In genomic region chr11:68890625-68891024, GRCm38 (mm10) we compare ENCODE assay signal across 24 mouse cellular contexts. TPM values are rescaled to one million over a fixed set of nuclear protein-coding genes. Genes with fewer than 3 reads are reported as not detected.
DNase-seq lines count a peak whose midpoint lies in the region; ATAC-seq and TF ChIP-seq lines count a peak whose summit lies in the region.
"Had no signal": no experiment of that assay in that cellular context is flagged by ENCODE, and none has a peak within 500 bp of the region (broad histone marks: within the 10 kb centered on the region; RNA-seq: fewer than 3 reads in every experiment).

No protein-coding gene starts in this region.

- no peaks in the 10 kb centered on the region for H3K27me3 ChIP-seq in hindbrain, postnatal 0 days (ENCODE audit: insufficient read depth, low read length)
- H3K27me3 ChIP-seq in hindbrain, embryonic 12.5 days = no peaks in the 10 kb centered on the region
- H3K27me3 ChIP-seq in testis, adult 2 months (ENCODE audit: control insufficient read depth, insufficient read depth, low read length) = no peaks in the 10 kb centered on the region
- H3K27me3 ChIP-seq: embryonic facial prominence, embryonic 12.5 days; forebrain, embryonic 13.5 days had no signal

- no peak overlapping the region for H3K9ac ChIP-seq in hindbrain, postnatal 0 days (replicated peaks; ENCODE audit: low read length)
- no peak overlapping the region for H3K9ac ChIP-seq in hindbrain, embryonic 12.5 days
- H3K9ac ChIP-seq: embryonic facial prominence, embryonic 12.5 days; forebrain, embryonic 13.5 days; forebrain, postnatal 0 days; heart, embryonic 13.5 days; hindbrain, embryonic 14.5 days had no signal

- TF ChIP-seq CTCF in hindbrain, postnatal 0 days (IDR thresholded peaks at IDR 0.05; ENCODE audit: low read depth) = no peak
- TF ChIP-seq CTCF in testis, adult 2 months (IDR thresholded peaks at IDR 0.05; ENCODE audit: control insufficient read depth, insufficient read depth, insufficient replicate concordance, low read depth, low read length) = no peak

- H3K9me3 ChIP-seq in hindbrain, postnatal 0 days (ENCODE audit: low read length) = no peaks in the 10 kb centered on the region
- no peaks in the 10 kb centered on the region for H3K9me3 ChIP-seq in hindbrain, embryonic 12.5 days (replicated peaks)
- H3K9me3 ChIP-seq: embryonic facial prominence, embryonic 12.5 days; forebrain, embryonic 13.5 days; heart, embryonic 13.5 days had no signal

- H3K27ac ChIP-seq in hindbrain, postnatal 0 days = no peak overlapping the region
- H3K27ac ChIP-seq in hindbrain, embryonic 12.5 days = no peak overlapping the region
- no peak overlapping the region for H3K27ac ChIP-seq in testis, adult 2 months (ENCODE audit: control insufficient read depth, insufficient read depth, low read depth, low read length)
- H3K27ac ChIP-seq: embryonic facial prominence, embryonic 12.5 days; forebrain, embryonic 13.5 days; heart, embryonic 13.5 days; hindbrain, embryonic 14.5 days had no signal

- H3K36me3 ChIP-seq in hindbrain, postnatal 0 days (ENCODE audit: insufficient read depth, low read length) = no peaks in the 10 kb centered on the region
- no peaks in the 10 kb centered on the region for H3K36me3 ChIP-seq in hindbrain, embryonic 12.5 days
- H3K36me3 ChIP-seq in testis, adult 2 months (ENCODE audit: control insufficient read depth, insufficient read depth, low read length) = no peaks in the 10 kb centered on the region
- H3K36me3 ChIP-seq: embryonic facial prominence, embryonic 12.5 days; heart, embryonic 13.5 days had no signal

- no peak overlapping the region for H3K4me2 ChIP-seq in hindbrain, postnatal 0 days (ENCODE audit: low read depth, low read length)
- no peak overlapping the region for H3K4me2 ChIP-seq in hindbrain, embryonic 12.5 days (replicated peaks)
- H3K4me2 ChIP-seq: embryonic facial prominence, embryonic 12.5 days; forebrain, embryonic 13.5 days; heart, embryonic 13.5 days; hindbrain, embryonic 14.5 days had no signal

- ATAC-seq in hindbrain, postnatal 0 days = no peak
- no peak for ATAC-seq in hindbrain, embryonic 12.5 days (ENCODE audit: low FRiP score)
- ATAC-seq: forebrain, embryonic 13.5 days; forebrain, postnatal 0 days had no signal

- no peak for TF ChIP-seq POLR2A in testis, adult 2 months (IDR thresholded peaks at IDR 0.05; ENCODE audit: control insufficient read depth, low read depth, low read length)

- WGBS in hindbrain, postnatal 0 days = 36% methylated on average over 2 of the region's 2 CpGs
- WGBS in hindbrain, embryonic 12.5 days = 71% methylated on average over 2 of the region's 2 CpGs

- peak; percentile 37 to 51 for DNase-seq in cerebellum, postnatal 10 days
- no peak for DNase-seq in cerebellum, adult 18-20 months
- peak; percentile 4 for DNase-seq in hindbrain, postnatal 0 days (ENCODE audit: low spot score)
- DNase-seq in kidney, postnatal 36 days = peak; percentile 30 to 36
- no peak for DNase-seq in kidney, postnatal 4 days
- no peak for DNase-seq in testis, postnatal 14 days (ENCODE audit: low spot score)
- DNase-seq: adrenal gland, adult 2 months; adrenal gland, postnatal 25 days; cerebellum, adult 2 months; embryo, embryonic 11 days; forebrain, postnatal 0 days; gastrocnemius, postnatal 14 days had no signal

- H3K4me3 ChIP-seq in hindbrain, postnatal 0 days (ENCODE audit: low read length) = no peak overlapping the region
- no peak overlapping the region for H3K4me3 ChIP-seq in hindbrain, embryonic 12.5 days
- peak overlapping the region; percentile 17; the same call in 1 of the 2 replicates for H3K4me3 ChIP-seq in testis, adult 2 months (ENCODE audit: control insufficient read depth, low read depth, low read length)
- H3K4me3 ChIP-seq: embryonic facial prominence, embryonic 12.5 days; forebrain, embryonic 13.5 days; heart, embryonic 13.5 days had no signal

- no peaks in the 10 kb centered on the region for H3K4me1 ChIP-seq in hindbrain, postnatal 0 days (ENCODE audit: insufficient read depth, low read length)
- H3K4me1 ChIP-seq in hindbrain, embryonic 12.5 days = no peaks in the 10 kb centered on the region
- H3K4me1 ChIP-seq in testis, adult 2 months (ENCODE audit: control insufficient read depth, insufficient read depth, low read length) = peaks cover 8% of the 10 kb centered on the region
- H3K4me1 ChIP-seq: embryonic facial prominence, embryonic 12.5 days; forebrain, embryonic 13.5 days had no signal

RNA-seq across cellular contexts. Expression of gene Rnf222, which starts 2.3 kb away (rescaled TPM):
- 0.16 TPM in 1 of 2 replicates, not detected in the other for total RNA-seq in hindbrain, postnatal 0 days (2014; rRNA removed)
- not detected in 2 replicates for polyA plus RNA-seq in hindbrain, postnatal 0 days (2015; fragmentation: Nextera tagmentation; extraction: Ambion mirVana)
- polyA plus RNA-seq in hindbrain, embryonic 12.5 days (2016; fragmentation: Nextera tagmentation; extraction: Ambion mirVana) = 0.07 TPM in 1 of 2 replicates, not detected in the other
- polyA plus RNA-seq in testis, adult 2 months (2012; rRNA removed) = 1.1 TPM in 2 replicates
- total RNA-seq: gastrocnemius, adult 18-20 months; gastrocnemius, postnatal 14 days; hematopoietic stem cell, adult 5-6 weeks had no signal
- polyA plus RNA-seq: C2C12; forebrain, postnatal 0 days; hindbrain, embryonic 14.5 days had no signal

RNA-seq across cellular contexts. Expression of gene Rpl26, which starts 10.8 kb away (rescaled TPM):
- 1,103 and 1,196 TPM in 2 replicates for total RNA-seq in hindbrain, postnatal 0 days (2014; rRNA removed)
- polyA plus RNA-seq in hindbrain, postnatal 0 days (2015; fragmentation: Nextera tagmentation; extraction: Ambion mirVana) = 608 and 621 TPM in 2 replicates
- polyA plus RNA-seq in hindbrain, embryonic 12.5 days (2016; fragmentation: Nextera tagmentation; extraction: Ambion mirVana) = 624 and 749 TPM in 2 replicates
- polyA plus RNA-seq in testis, adult 2 months (2012; rRNA removed) = 938 and 997 TPM in 2 replicates

RNA-seq across cellular contexts. Expression of gene Ndel1, which starts 19.0 kb away (rescaled TPM):
- total RNA-seq in hindbrain, postnatal 0 days (2014; rRNA removed) = 90.6 and 96.2 TPM in 2 replicates
- 101 and 105 TPM in 2 replicates for polyA plus RNA-seq in hindbrain, postnatal 0 days (2015; fragmentation: Nextera tagmentation; extraction: Ambion mirVana)
- 76.2 and 77.1 TPM in 2 replicates for polyA plus RNA-seq in hindbrain, embryonic 12.5 days (2016; fragmentation: Nextera tagmentation; extraction: Ambion mirVana)
- polyA plus RNA-seq in testis, adult 2 months (2012; rRNA removed) = 73.8 and 80.3 TPM in 2 replicates

RNA-seq across cellular contexts. Expression of gene Odf4, which starts 36.3 kb away (rescaled TPM):
- total RNA-seq in hindbrain, postnatal 0 days (2014; rRNA removed) = 1.3 TPM in 1 of 2 replicates, not detected in the other
- polyA plus RNA-seq in hindbrain, postnatal 0 days (2015; fragmentation: Nextera tagmentation; extraction: Ambion mirVana) = 0.58 and 0.88 TPM in 2 replicates
- polyA plus RNA-seq in hindbrain, embryonic 12.5 days (2016; fragmentation: Nextera tagmentation; extraction: Ambion mirVana) = 0.36 TPM in 1 of 2 replicates, not detected in the other
- 506 and 512 TPM in 2 replicates for polyA plus RNA-seq in testis, adult 2 months (2012; rRNA removed)
- total RNA-seq: adrenal gland, adult 2 months; common myeloid progenitor, adult 5-6 weeks; gastrocnemius, adult 18-20 months; gastrocnemius, postnatal 14 days; hematopoietic stem cell, adult 5-6 weeks; MEL had no signal
- polyA plus RNA-seq: adrenal gland, adult 2 months; C2C12; embryonic facial prominence, embryonic 12.5 days; heart, embryonic 13.5 days; heart, postnatal 0 days had no signal

Comparison
In these comparisons a context has a peak if more than half of its experiments do, and no peak if none do; other contexts are left out.
1. DNase-seq: peak in cerebellum, postnatal 10 days (2 of 2), hindbrain, postnatal 0 days (single experiment) and kidney, postnatal 36 days (2 of 2); none in cerebellum, adult 18-20 months (0 of 2), kidney, postnatal 4 days (0 of 2) and testis, postnatal 14 days (single experiment).